Mouse (Mus musculus) ES-E14 (cell line): ENCODE measurements around the gene Jmjd4. TPM values are rescaled to one million over a fixed set of nuclear protein-coding genes. Genes with fewer than 3 reads are reported as not detected.

Experiments used
- DNase-seq: peaks from one replicate; pipeline ENCODE4 v3.0.0-alpha.2; 2013; ENCODE audit warnings: low read depth, low spot score
- H3K27ac ChIP-seq: 2 replicates; pipeline ENCODE4 v1.5.1; 2012; ENCODE audit warnings: low read depth, mild to moderate bottlenecking, low read length, moderate library complexity, mixed read lengths; ENCODE audit not compliant: poor library complexity, insufficient read depth, severe bottlenecking
- H3K36me3 ChIP-seq: 2 replicates; pipeline ENCODE4 v1.6.1; 2012; ENCODE audit warnings: mild to moderate bottlenecking, low read length, moderate library complexity, mixed read lengths; ENCODE audit not compliant: control insufficient read depth, poor library complexity, insufficient read depth, severe bottlenecking
- H3K4me1 ChIP-seq, 2 experiments: fragments of 150-350 bp in 1 of 2; sonication (generic) in 1 of 2; 2 replicates each; pipeline ENCODE4 v1.6.1; 2012; ENCODE audit warnings: low read length in 2 of 2, mild to moderate bottlenecking in 1 of 2, mixed read lengths in 1 of 2; ENCODE audit not compliant: control insufficient read depth in 2 of 2, insufficient read depth in 2 of 2, poor library complexity in 1 of 2
- H3K4me3 ChIP-seq, 2 experiments: fragments of 150-350 bp in 1 of 2; sonication (generic) in 1 of 2; 2 replicates each; pipeline ENCODE4 v1.5.1; 2012; ENCODE audit warnings: low read length in 2 of 2, low read depth in 1 of 2, mild to moderate bottlenecking in 1 of 2, mixed read lengths in 1 of 2; ENCODE audit not compliant: insufficient read depth in 1 of 2, poor library complexity in 1 of 2, severe bottlenecking in 1 of 2
- H3K9ac ChIP-seq: 2 replicates; pipeline ENCODE4 v1.6.1; 2012; ENCODE audit warnings: low read depth, mild to moderate bottlenecking, low read length, mixed read lengths; ENCODE audit not compliant: poor library complexity, insufficient read depth, severe bottlenecking
- H3K9me3 ChIP-seq: fragments of 150-350 bp; sonication (generic); 2 replicates; pipeline ENCODE4 v1.6.1; 2012; ENCODE audit warnings: low read depth, mild to moderate bottlenecking, low read length; ENCODE audit not compliant: control insufficient read depth, insufficient read depth
- CHD2 ChIP-seq: IDR thresholded peaks from 2 replicates; pipeline ENCODE4 v1.6.1; 2014; ENCODE audit warnings: mild to moderate bottlenecking, low read depth, low read length, inconsistent platforms
- HCFC1 ChIP-seq: IDR thresholded peaks from 2 replicates; pipeline ENCODE4 v1.6.1; 2012; ENCODE audit warnings: low read length, inconsistent platforms, borderline replicate concordance; ENCODE audit not compliant: insufficient read depth
- MAFK ChIP-seq: IDR thresholded peaks from 2 replicates; pipeline ENCODE4 v1.6.1; 2014; ENCODE audit warnings: mild to moderate bottlenecking, low read depth, low read length, inconsistent platforms; ENCODE audit not compliant: insufficient read depth
- ZC3H11A ChIP-seq: IDR thresholded peaks from 2 replicates; pipeline ENCODE4 v1.6.1; 2012; ENCODE audit warnings: low read depth, mild to moderate bottlenecking, inconsistent platforms, low read length, borderline replicate concordance
- ZNF384 ChIP-seq: IDR thresholded peaks from 2 replicates; pipeline ENCODE4 v1.6.1; 2012; ENCODE audit warnings: low read depth, low read length, inconsistent platforms
- in situ Hi-C, 2 experiments: fragments of 600-800 bp; cut with MboI; formaldehyde crosslinking; loops; one replicate each; pipeline ENCODE4 v1.15.1; 2025; ENCODE audit warnings: low sequenced_read_pairs in 2 of 2, inconsistent platforms in 1 of 2; ENCODE audit not compliant: unreplicated experiment in 2 of 2
- total RNA-seq: library from RNA; depleted of rRNA; stranded (reverse); fragments of 300-350 nt; gene quantifications from 2 replicates; pipeline ENCODE4 v1.2.3, GENCODE M21; 2012

Gene Jmjd4
- total RNA-seq, 1 experiment = 14.7 TPM

GRCm38 (mm10) chr11:59456891-59457290, 7.0 kb downstream of the Jmjd4 start:
- TF ChIP-seq ZNF384 = no peak
- TF ChIP-seq MAFK = no peak
- no peak for TF ChIP-seq HCFC1
- no peak for TF ChIP-seq CHD2
- no peak for TF ChIP-seq ZC3H11A
- Histone ChIP-seq H3K27ac (no peak overlapping the region), H3K36me3 (peaks cover 35% of the 10 kb centered on the region), H3K9me3 (no peaks in the 10 kb centered on the region), H3K4me3 (no peak overlapping the region), H3K9ac (no peak overlapping the region), H3K4me1 (peaks cover 0 to 8% of the 10 kb centered on the region in 2 experiments; a peak in 1 of 4 replicates)
- in situ Hi-C loops = no loop called here
- no peak for DNase-seq

DNA sequence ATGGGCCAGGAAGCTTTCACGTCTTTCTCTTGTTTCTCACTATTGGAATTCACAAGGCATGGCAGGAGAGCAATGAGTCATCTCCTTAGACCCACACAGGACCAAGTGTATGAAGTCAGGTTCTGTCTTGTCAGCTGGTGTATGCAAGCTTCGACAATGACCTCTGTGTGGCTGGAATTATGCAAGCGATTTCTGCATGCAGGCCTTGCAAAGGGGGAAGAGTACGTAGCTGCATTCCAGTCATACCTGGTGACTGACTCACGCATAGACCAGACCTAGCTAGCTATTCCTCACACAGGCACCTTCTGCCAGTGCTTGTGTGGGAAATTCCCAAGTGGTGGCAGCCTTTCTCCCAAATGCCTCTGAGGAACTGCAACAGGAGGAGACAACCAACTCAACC, 9.1 kb downstream of the Jmjd4 start:
- H3K4me3 ChIP-seq = no peak overlapping the region
- TF ChIP-seq ZNF384 (no peak), MAFK (peak; percentile 66), CHD2 (no peak), HCFC1 (no peak)
- in situ Hi-C loops = no loop called here
- no peaks in the 10 kb centered on the region for H3K9me3 ChIP-seq
- peaks cover 0 to 8% of the 10 kb centered on the region in 2 experiments; a peak in 1 of 4 replicates for H3K4me1 ChIP-seq
- peaks cover 30% of the 10 kb centered on the region for H3K36me3 ChIP-seq
- no peak overlapping the region for H3K9ac ChIP-seq
- DNase-seq = peak; percentile 51
- H3K27ac ChIP-seq = no peak overlapping the region

DNA sequence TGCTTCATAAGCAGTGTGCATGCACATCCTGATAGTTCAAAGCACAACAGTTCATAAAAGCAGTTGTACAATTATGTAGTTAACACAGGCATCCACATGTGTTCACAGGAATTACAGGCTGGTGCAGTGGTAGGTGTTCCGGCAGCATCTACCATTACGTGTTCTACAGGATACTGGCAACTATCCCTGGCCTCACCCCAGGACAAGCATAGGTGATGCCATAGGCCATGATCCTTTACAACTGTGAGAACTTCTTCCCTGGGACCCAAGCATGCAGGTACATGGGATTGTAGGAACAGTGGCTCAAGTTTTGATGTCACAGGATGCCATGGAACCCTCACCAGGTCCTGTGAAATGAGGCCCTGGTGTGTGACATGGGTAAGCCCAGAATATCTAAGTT, 10.6 kb downstream of the Jmjd4 start:
- in situ Hi-C loops = no loop called here
- H3K4me1 ChIP-seq = peaks cover 0 to 8% of the 10 kb centered on the region in 2 experiments; a peak in 1 of 4 replicates
- H3K4me3 ChIP-seq = no peak overlapping the region
- DNase-seq = no peak
- TF ChIP-seq ZNF384 (no peak), CHD2 (no peak), ZC3H11A (no peak), HCFC1 (no peak), MAFK (no peak)
- H3K9me3 ChIP-seq = no peaks in the 10 kb centered on the region
- H3K27ac ChIP-seq = no peak overlapping the region
- H3K9ac ChIP-seq = no peak overlapping the region
- H3K36me3 ChIP-seq = peaks cover 21% of the 10 kb centered on the region

DNA sequence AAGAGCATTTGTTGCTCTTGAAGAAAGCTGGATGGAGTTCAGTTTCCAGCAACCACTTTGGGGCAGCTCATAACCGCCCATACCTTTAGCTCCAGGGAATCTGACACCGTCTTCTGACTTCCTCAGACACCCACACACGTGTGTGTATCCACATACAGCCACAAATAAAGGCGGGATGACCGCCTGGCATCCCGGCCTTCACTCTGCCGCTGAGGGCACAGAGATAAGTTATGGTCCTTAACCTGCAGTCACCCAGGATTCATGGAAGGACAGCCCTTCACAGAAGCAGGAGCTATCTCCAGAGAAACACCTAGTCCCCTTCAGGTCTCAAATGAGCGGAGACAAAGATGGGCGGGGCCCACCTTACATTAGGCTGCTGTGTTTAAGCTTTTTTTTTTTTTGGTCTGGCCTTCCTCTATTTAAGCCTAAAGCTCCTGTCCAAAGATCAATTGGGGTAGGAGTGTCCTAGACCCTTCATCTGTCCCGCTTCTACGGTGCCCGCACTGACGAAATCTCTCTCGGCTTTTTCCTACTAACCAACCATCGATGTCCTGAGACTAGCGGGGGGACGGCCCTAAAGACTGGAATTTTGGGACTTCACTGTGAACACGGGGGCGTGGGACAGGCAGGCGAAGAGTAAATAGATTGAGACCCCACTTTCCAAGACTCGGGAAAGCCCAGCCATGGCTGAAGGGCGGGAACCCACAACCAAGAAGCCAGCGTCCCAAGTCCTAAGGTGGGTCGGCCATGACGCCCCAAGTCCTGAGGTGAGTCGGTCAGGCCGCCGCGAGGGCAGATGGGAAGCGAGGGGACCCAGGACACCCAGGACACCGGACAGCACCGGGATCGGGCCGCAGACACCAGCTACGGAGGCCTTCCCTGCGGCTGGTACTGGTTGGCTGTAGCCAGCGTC, 21.8 kb downstream of the Jmjd4 start:
- TF ChIP-seq HCFC1 = no peak
- TF ChIP-seq MAFK = no peak
- TF ChIP-seq CHD2 = no peak
- TF ChIP-seq ZNF384 = peak; percentile 74; the same call in 1 of the 2 replicates
- no peaks in the 10 kb centered on the region for H3K36me3 ChIP-seq
- in situ Hi-C loops = no loop called here
- no peaks in the 10 kb centered on the region for H3K9me3 ChIP-seq
- peak overlapping the region; percentile 92 to 98 for H3K4me3 ChIP-seq
- peak overlapping the region; percentile 64; the same call in 1 of the 2 replicates for H3K27ac ChIP-seq
- DNase-seq = peak; percentile 33
- peaks cover 2 to 4% of the 10 kb centered on the region in 2 experiments; a peak in 2 of 4 replicates for H3K4me1 ChIP-seq
- H3K9ac ChIP-seq = peak overlapping the region; percentile 95
